Mouse (Mus musculus) heart, embryonic 10.5 days (tissue): Measurements from ENCODE around the gene Fam185a. TPM values are rescaled to one million over a fixed set of nuclear protein-coding genes. Genes with fewer than 3 reads are reported as not detected.

Source experiments
- DNase-seq: peaks from one replicate; pipeline ENCODE4 v3.0.0-alpha.2; 2017; ENCODE audit warnings: low spot score
- H3K27ac ChIP-seq: fragments of 300-500 bp; sonication (generic); 2 replicates; pipeline ENCODE4 v1.5.1; 2016; ENCODE audit warnings: mild to moderate bottlenecking
- H3K27me3 ChIP-seq: fragments of 300-500 bp; sonication (generic); 2 replicates; pipeline ENCODE4 v1.6.1; 2016; ENCODE audit warnings: mild to moderate bottlenecking; ENCODE audit not compliant: poor library complexity, insufficient read depth, severe bottlenecking
- H3K36me3 ChIP-seq: fragments of 300-500 bp; sonication (generic); 2 replicates; pipeline ENCODE4 v1.6.1; 2016; ENCODE audit warnings: mild to moderate bottlenecking, moderate library complexity
- H3K4me1 ChIP-seq: fragments of 300-500 bp; sonication (generic); 2 replicates; pipeline ENCODE4 v1.6.1; 2016; ENCODE audit warnings: mild to moderate bottlenecking
- H3K4me3 ChIP-seq: fragments of 300-500 bp; sonication (generic); 2 replicates; pipeline ENCODE4 v1.5.1; 2016; ENCODE audit warnings: mild to moderate bottlenecking, moderate library complexity
- H3K9me3 ChIP-seq: fragments of 300-500 bp; sonication (generic); 2 replicates; pipeline ENCODE4 v1.6.1; 2016; ENCODE audit warnings: mild to moderate bottlenecking, moderate library complexity
- WGBS: fragments of 180-500 bp; shearing (Covaris S2); methylation state at CpG from one replicate; pipeline ENCODE4 v1.1.7; 2016; 5-methylcytosine and 5-hydroxymethylcytosine counted together
- polyA plus RNA-seq: library from polyadenylated mRNA; unstranded; fragments of >200 nt; fragmentation: Nextera tagmentation; extraction: Ambion mirVana; gene quantifications from 2 replicates; pipeline ENCODE4 v1.2.1, GENCODE M21; 2016

The Fam185a gene
- polyA plus RNA-seq, 1 experiment from 2014 or later: 8.6 TPM

GRCm38 (mm10) chr5:21487306-21487705 lies 62.5 kb downstream of the Fam185a start:
- DNase-seq: no peak
- no peak overlapping the region for H3K4me3 ChIP-seq
- no peaks in the 10 kb centered on the region for H3K36me3 ChIP-seq
- no peaks in the 10 kb centered on the region for H3K9me3 ChIP-seq
- peaks cover 5% of the 10 kb centered on the region; the same call in 1 of the 2 replicates for H3K4me1 ChIP-seq
- no peak overlapping the region for H3K27ac ChIP-seq
- 91% methylated on average over 3 of the region's 3 CpGs for WGBS
- no peaks in the 10 kb centered on the region for H3K27me3 ChIP-seq

- Histone ChIP-seq H3K36me3 (no peaks in the 10 kb centered on the region), H3K4me1 (peaks cover 1% of the 10 kb centered on the region; the same call in 1 of the 2 replicates), H3K27ac (no peak overlapping the region), H3K9me3 (no peaks in the 10 kb centered on the region), H3K4me3 (no peak overlapping the region), H3K27me3 (no peaks in the 10 kb centered on the region)
- no peak for DNase-seq
- 80% methylated on average over 3 of the region's 3 CpGs for WGBS
Observed at GRCm38 (mm10) chr5:21487716-21488115, 63.0 kb downstream of the Fam185a start.

DNA sequence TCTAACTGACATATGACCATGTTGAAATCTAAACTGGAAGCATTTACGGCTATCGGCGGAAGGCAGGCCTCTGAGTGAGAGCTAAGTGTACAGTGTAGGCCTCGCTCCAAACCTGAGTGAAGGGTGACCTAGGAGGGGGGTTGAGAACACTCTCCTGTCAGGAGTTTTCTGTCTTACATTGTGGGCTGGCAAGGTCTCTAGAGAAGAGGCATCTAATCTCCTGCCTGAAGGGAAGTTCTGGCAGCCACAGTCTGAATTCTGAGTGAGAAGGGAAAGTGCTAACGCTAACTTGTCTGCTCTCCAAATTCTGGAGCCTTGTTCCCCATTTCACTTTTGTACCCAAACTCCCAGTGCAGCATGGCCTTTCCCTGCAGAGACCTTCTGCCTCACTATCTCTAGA lies 63.7 kb downstream of the Fam185a start:
- 92% methylated on average over 5 of the region's 5 CpGs for whole genome bisulfite sequencing
- Histone ChIP-seq H3K27ac (no peak overlapping the region), H3K27me3 (no peaks in the 10 kb centered on the region), H3K4me3 (no peak overlapping the region), H3K36me3 (no peaks in the 10 kb centered on the region), H3K4me1 (no peaks in the 10 kb centered on the region), H3K9me3 (no peaks in the 10 kb centered on the region)
- no peak for DNase-seq

DNA sequence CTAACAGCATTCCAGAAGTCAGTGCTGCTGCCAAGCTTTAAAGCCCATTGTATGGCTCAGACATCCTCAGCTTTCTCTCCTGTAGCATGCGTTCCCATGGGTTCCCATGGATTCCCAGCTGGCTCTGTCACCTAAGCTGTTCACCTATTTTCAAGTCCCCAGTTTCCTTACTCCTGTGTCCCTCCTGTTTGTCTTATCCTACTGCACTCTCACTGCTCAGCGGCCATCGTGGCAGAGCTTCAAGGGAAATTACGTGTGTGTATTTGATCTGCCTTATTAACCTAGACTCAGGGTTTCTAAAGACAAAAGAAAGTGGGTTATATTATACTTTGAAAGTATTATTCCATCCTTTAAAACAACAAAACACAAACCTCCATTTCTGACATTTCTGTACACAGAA lies 64.4 kb downstream of the Fam185a start:
- 78% methylated on average over 4 of the region's 4 CpGs for WGBS
- no peak for DNase-seq
- H3K27ac ChIP-seq: no peak overlapping the region
- no peaks in the 10 kb centered on the region for H3K9me3 ChIP-seq
- H3K36me3 ChIP-seq: no peaks in the 10 kb centered on the region
- H3K4me1 ChIP-seq: no peaks in the 10 kb centered on the region
- H3K27me3 ChIP-seq: no peaks in the 10 kb centered on the region
- no peak overlapping the region for H3K4me3 ChIP-seq

DNA sequence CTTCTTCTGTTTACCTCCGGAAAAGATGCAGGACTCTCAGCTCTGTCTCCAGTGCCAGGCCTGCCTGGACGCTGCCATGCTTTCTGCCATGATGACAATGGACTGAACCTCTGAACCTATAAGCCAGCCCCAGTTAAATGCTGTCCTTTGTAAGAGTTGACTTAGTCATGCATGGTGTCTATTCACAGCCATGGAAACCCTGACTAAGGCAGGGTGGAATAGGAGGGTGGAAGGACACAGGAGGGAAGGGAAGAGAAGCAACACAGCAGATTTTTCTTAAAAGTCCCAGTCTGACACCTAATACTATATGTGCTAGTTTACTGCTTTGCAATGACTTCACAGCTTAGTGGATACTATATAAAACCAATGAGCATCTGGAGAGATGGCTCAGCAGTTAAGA lies 66.7 kb downstream of the Fam185a start:
- Histone ChIP-seq H3K9me3 (no peaks in the 10 kb centered on the region), H3K4me1 (peaks cover 4% of the 10 kb centered on the region; the same call in 1 of the 2 replicates), H3K27me3 (no peaks in the 10 kb centered on the region), H3K27ac (no peak overlapping the region), H3K4me3 (no peak overlapping the region), H3K36me3 (no peaks in the 10 kb centered on the region)
- DNase-seq: no peak
- 85% methylated on average over 2 of the region's 2 CpGs for WGBS

GRCm38 (mm10) chr5:21492213-21492612 lies 67.5 kb downstream of the Fam185a start:
- Histone ChIP-seq H3K4me1 (peaks cover 4% of the 10 kb centered on the region; the same call in 1 of the 2 replicates), H3K27me3 (no peaks in the 10 kb centered on the region), H3K9me3 (no peaks in the 10 kb centered on the region), H3K4me3 (no peak overlapping the region), H3K27ac (no peak overlapping the region), H3K36me3 (no peaks in the 10 kb centered on the region)
- no peak for DNase-seq
- 73% methylated on average over 3 of the region's 3 CpGs for WGBS

- 82% methylated on average over 8 of the region's 8 CpGs for WGBS
- Histone ChIP-seq H3K4me3 (no peak overlapping the region), H3K4me1 (peaks cover 4% of the 10 kb centered on the region; the same call in 1 of the 2 replicates), H3K27ac (no peak overlapping the region), H3K27me3 (no peaks in the 10 kb centered on the region), H3K9me3 (no peaks in the 10 kb centered on the region), H3K36me3 (no peaks in the 10 kb centered on the region)
- no peak for DNase-seq
Observed at GRCm38 (mm10) chr5:21493294-21493999, 68.7 kb downstream of the Fam185a start.

- Histone ChIP-seq H3K27ac (no peak overlapping the region), H3K4me1 (peaks cover 4% of the 10 kb centered on the region; the same call in 1 of the 2 replicates), H3K4me3 (no peak overlapping the region), H3K27me3 (no peaks in the 10 kb centered on the region), H3K36me3 (no peaks in the 10 kb centered on the region), H3K9me3 (no peaks in the 10 kb centered on the region)
- no peak for DNase-seq
- WGBS: 55% methylated on average over 3 of the region's 3 CpGs
Observed at GRCm38 (mm10) chr5:21494781-21495180, 70.0 kb downstream of the Fam185a start.

DNA sequence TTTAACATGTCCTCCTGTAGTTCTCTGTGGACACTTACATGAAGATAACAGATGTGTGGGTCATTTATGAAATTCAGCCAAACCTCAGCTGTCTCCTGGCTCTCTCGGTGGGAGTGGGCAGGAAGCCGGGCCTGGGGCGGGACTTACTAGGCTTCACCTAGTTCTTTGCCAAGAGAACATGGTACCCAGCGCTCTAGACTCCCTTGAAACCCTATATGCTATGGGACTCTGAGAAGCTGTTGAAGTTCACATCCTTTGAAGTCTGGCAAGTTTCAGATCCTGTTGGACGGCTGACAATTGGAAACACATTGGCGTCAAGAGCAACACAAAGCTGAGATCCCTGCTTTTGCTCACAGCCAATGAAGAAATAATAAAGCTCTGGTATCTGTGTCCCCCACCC lies 71.6 kb downstream of the Fam185a start:
- Histone ChIP-seq H3K9me3 (no peaks in the 10 kb centered on the region), H3K36me3 (no peaks in the 10 kb centered on the region), H3K27ac (no peak overlapping the region), H3K27me3 (no peaks in the 10 kb centered on the region), H3K4me1 (peaks cover 4% of the 10 kb centered on the region; the same call in 1 of the 2 replicates), H3K4me3 (no peak overlapping the region)
- no peak for DNase-seq
- WGBS: 67% methylated on average over 6 of the region's 6 CpGs

DNA sequence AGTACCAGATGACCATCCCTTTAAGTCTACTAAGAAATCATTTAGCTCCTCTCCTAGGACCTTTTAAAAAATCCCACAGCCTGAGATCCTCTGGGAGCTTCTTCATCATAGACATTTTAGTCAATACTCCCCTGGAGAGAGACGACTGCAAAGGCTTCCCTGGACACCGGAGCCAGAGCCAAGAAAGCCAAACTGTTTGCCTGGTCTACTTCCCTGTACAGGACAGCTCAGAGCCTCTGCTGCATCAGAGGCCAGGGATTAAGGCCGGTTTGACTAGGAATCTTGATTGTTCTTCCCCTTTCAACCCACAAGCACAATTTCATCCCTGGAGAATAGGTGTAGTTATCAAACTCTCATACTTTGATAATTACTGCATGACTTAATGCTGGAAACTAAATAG lies 72.1 kb downstream of the Fam185a start:
- H3K9me3 ChIP-seq: no peaks in the 10 kb centered on the region
- WGBS: 66% methylated on average over 3 of the region's 3 CpGs

GRCm38 (mm10) chr5:21498490-21498889 lies 73.7 kb downstream of the Fam185a start:
- no peaks in the 10 kb centered on the region for H3K36me3 ChIP-seq
- DNase-seq: no peak
- 83% methylated on average over 2 of the region's 2 CpGs for WGBS
- no peaks in the 10 kb centered on the region for H3K27me3 ChIP-seq
- H3K4me3 ChIP-seq: no peak overlapping the region
- no peak overlapping the region for H3K27ac ChIP-seq
- no peaks in the 10 kb centered on the region for H3K9me3 ChIP-seq
- peaks cover 4% of the 10 kb centered on the region; the same call in 1 of the 2 replicates for H3K4me1 ChIP-seq

More for the DNA sequence above, 72.1 kb downstream of the Fam185a start:
- Histone ChIP-seq H3K27me3 (no peaks in the 10 kb centered on the region), H3K4me3 (no peak overlapping the region), H3K4me1 (peaks cover 4% of the 10 kb centered on the region; the same call in 1 of the 2 replicates), H3K36me3 (no peaks in the 10 kb centered on the region), H3K27ac (no peak overlapping the region)
- DNase-seq: no peak

DNA sequence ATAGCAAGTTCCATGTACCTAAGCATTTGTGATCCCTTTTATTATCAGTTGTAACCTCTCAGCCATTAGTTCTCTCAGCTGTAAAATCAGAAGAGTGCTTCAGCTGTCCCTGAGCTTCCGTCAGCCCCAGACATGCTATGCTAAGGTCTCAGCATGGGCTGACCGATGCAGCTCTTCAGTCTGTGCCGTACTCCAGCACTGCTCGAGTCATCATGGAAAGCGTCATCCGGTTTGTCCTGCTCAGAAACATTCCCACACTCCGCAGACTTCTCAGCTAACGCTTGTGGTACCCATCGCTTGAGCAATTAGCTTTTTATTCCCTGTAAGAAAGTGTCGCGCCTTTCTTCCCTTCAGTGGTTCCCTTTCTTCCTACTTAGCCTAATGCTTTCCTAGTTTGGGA lies 74.2 kb downstream of the Fam185a start:
- 88% methylated on average over 11 of the region's 11 CpGs for WGBS
- H3K4me1 ChIP-seq: peaks cover 4% of the 10 kb centered on the region; the same call in 1 of the 2 replicates
- no peak for DNase-seq

GRCm38 (mm10) chr5:21500133-21500532 lies 75.4 kb downstream of the Fam185a start:
- 89% methylated on average over 10 of the region's 10 CpGs for WGBS
- no peak for DNase-seq
- H3K27me3 ChIP-seq: no peaks in the 10 kb centered on the region
- H3K27ac ChIP-seq: no peak overlapping the region
- H3K4me3 ChIP-seq: no peak overlapping the region
- no peaks in the 10 kb centered on the region for H3K9me3 ChIP-seq
- H3K36me3 ChIP-seq: no peaks in the 10 kb centered on the region
- H3K4me1 ChIP-seq: no peaks in the 10 kb centered on the region

More for the DNA sequence above, 74.2 kb downstream of the Fam185a start:
- Histone ChIP-seq H3K4me3 (no peak overlapping the region), H3K27me3 (no peaks in the 10 kb centered on the region), H3K9me3 (no peaks in the 10 kb centered on the region), H3K27ac (no peak overlapping the region), H3K36me3 (no peaks in the 10 kb centered on the region)
